Mouse (Mus musculus) gastrocnemius, postnatal 25 days (tissue): ENCODE data around the gene Gm42906. TPM values are rescaled to one million over a fixed set of nuclear protein-coding genes. Genes with fewer than 3 reads are reported as not detected.

Experiments used
- DNase-seq: peaks from one replicate; pipeline ENCODE4 v3.0.0; 2022
- total RNA-seq, 2 experiments: library from RNA; stranded (reverse); gene quantifications; 1 replicate in 1 of 2; 2 replicates in 1 of 2; pipeline ENCODE4 v1.2.3; 2021

The Gm42906 gene
- total RNA-seq, 2 experiments from 2014 or later, result 0.91 to 1.9 TPM

GRCm38 (mm10) chr5:151022939-151023338, 405.0 kb downstream of the Gm42906 start:
- no peak for DNase-seq

- DNase-seq, result peak; percentile 19
Measured at GRCm38 (mm10) chr5:151022026-151022425, 405.9 kb downstream of the Gm42906 start.

- DNase-seq, result no peak
Measured at GRCm38 (mm10) chr5:151020831-151021230, 407.1 kb downstream of the Gm42906 start.

GRCm38 (mm10) chr5:151020031-151020820, 407.7 kb downstream of the Gm42906 start:
- no peak for DNase-seq

- no peak for DNase-seq
Measured at GRCm38 (mm10) chr5:151018959-151019358, 409.0 kb downstream of the Gm42906 start.

GRCm38 (mm10) chr5:151018450-151018849, 409.5 kb downstream of the Gm42906 start:
- DNase-seq, result no peak

Other genes starting within 250 kb of the Gm42906 start
- gene Stard13, start 194.3 kb downstream of the Gm42906 start, total RNA-seq, result 1 to 10 TPM; 6.4 to 7.6 TPM
- not detected for gene Vmn2r18, start 177.9 kb upstream of the Gm42906 start, total RNA-seq
- gene Rfc3, start 223.1 kb upstream of the Gm42906 start, total RNA-seq, result 1 to 10 TPM; 2.2 to 3.2 TPM